Mouse (Mus musculus) bone marrow, adult 2 months (tissue): ENCODE results near the gene Far1.

Source experiments
- CTCF ChIP-seq: fragments of 200-500 bp; IDR thresholded peaks from 2 replicates; pipeline ENCODE4 v1.5.1; 2011; ENCODE audit warnings: low read length, control low read depth; ENCODE audit not compliant: control insufficient read depth, insufficient read depth
- POLR2A ChIP-seq: fragments of 200-500 bp; IDR thresholded peaks from 2 replicates; pipeline ENCODE4 v1.6.1; 2011; ENCODE audit warnings: low read depth, mild to moderate bottlenecking, control low read depth, low read length, borderline replicate concordance; ENCODE audit not compliant: control insufficient read depth

DNA sequence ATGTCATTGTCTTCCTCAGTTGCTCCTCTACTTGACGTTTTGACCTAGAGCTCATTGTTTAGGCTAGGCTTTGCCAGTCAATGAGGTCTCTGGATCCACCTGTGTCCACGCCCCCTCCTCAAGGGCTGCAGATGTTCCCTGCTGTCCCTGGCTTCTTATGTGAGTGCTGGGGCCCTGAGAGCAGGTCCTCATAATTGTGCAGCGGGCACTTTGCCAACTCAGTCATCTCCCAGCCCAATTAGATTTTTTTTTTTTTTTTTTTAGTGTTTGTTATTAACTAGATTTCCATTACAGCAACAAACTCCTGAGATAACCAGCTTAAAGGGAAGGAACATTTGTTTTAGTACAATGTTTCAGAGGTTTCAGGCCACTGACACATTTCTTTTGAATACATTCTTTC lies 5.8 kb upstream of the Far1 start:
- TF ChIP-seq CTCF (no peak), POLR2A (no peak)
